Mouse (Mus musculus): Measurements from ENCODE around the gene Eva1a. TPM values are rescaled to one million over a fixed set of nuclear protein-coding genes. Genes with fewer than 3 reads are reported as not detected.

Eva1a gene
- polyA plus RNA-seq, 1 experiment from 2014 or later: 5.2 TPM

DNA sequence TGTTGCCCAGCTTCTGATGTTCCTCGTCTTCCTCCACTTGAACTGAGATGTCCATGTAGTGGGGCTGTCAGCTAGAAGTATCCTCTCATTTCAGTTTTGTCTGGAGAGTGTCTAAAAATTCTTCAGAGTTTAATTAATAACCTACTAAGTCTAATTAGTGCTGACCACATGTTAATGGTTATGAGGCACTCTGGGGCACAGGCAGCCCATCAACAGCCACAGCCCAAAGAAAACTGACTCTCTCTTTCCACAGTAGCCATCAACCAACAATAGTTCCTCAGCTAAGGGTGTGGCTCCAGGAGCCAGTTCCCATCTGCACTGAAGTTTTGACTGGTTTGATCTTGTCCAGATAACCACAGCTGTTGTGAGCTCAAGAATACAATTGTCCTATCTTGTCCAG, 57.6 kb downstream of the Eva1a start:
- no peaks in the 10 kb centered on the region for H3K27me3 ChIP-seq
- no peak overlapping the region for H3K27ac ChIP-seq
- H3K9me3 ChIP-seq (replicated peaks): no peaks in the 10 kb centered on the region
- H3K9ac ChIP-seq: no peak overlapping the region
- no peaks in the 10 kb centered on the region for H3K36me3 ChIP-seq
- 74% methylated on average over 1 of the region's 1 CpGs for WGBS
- H3K4me3 ChIP-seq: no peak overlapping the region
- no peak overlapping the region for H3K4me2 ChIP-seq
- no peaks in the 10 kb centered on the region for H3K4me1 ChIP-seq (replicated peaks)
- ATAC-seq (replicated peaks; ENCODE audit: insufficient number of reproducible peaks, insufficient read depth, low FRiP score, low read depth): no peak

DNA sequence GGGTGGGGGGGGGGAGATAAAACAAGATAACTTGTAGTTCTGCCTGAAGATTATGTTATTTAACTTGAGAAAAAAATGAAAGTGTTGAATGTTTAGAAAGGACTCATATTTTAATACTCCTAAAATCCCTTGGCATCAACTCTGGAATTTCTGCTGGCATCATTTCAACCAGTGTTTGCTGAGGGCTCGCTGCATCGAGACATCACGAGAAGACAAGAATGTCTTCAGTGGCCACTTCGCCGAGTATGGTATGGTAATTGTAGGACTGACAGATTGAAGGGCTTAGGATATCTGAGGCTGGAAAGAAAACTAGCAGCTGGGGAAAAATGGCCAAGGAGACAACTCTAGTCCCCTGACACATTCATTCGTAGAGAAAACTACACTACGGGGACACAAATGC, 69.6 kb downstream of the Eva1a start:
- no peak overlapping the region for H3K27ac ChIP-seq
- no peaks in the 10 kb centered on the region for H3K36me3 ChIP-seq
- WGBS: 46% methylated on average over 7 of the region's 7 CpGs
- no peak for ATAC-seq (replicated peaks; ENCODE audit: insufficient number of reproducible peaks, insufficient read depth, low FRiP score, low read depth)
- H3K27me3 ChIP-seq: no peaks in the 10 kb centered on the region
- peaks cover 4% of the 10 kb centered on the region; the same call in 1 of the 2 replicates for H3K4me1 ChIP-seq (replicated peaks)
- no peaks in the 10 kb centered on the region for H3K9me3 ChIP-seq (replicated peaks)
- no peak overlapping the region for H3K9ac ChIP-seq
- H3K4me3 ChIP-seq: no peak overlapping the region
- H3K4me2 ChIP-seq: no peak overlapping the region

DNA sequence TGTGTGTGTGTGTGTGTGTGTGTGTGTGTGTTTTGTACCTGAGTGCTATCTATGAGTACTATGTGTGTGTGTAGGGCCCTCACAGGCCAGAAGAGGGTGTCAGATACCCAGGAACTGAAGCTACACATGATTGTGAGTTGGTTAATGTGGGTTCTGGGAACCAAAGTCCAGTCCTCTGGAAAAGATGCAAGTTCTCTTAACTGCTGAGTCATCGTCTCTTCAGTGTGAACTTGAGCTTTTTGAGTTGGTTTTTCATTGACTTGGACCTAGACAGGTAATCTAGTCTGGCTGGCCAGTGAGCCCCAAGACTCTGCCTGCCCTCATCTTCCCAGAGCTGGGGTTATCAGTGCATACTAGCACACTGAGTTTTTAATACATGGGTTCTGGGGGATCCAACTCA, 70.3 kb downstream of the Eva1a start:
- 97% methylated on average over 1 of the region's 1 CpGs for WGBS
- ATAC-seq (replicated peaks; ENCODE audit: insufficient number of reproducible peaks, insufficient read depth, low FRiP score, low read depth): no peak
- Histone ChIP-seq H3K4me1 (replicated peaks) (peaks cover 8% of the 10 kb centered on the region; the same call in 1 of the 2 replicates), H3K9ac (no peak overlapping the region), H3K36me3 (no peaks in the 10 kb centered on the region), H3K4me2 (no peak overlapping the region), H3K4me3 (no peak overlapping the region), H3K9me3 (replicated peaks) (no peaks in the 10 kb centered on the region), H3K27ac (no peak overlapping the region), H3K27me3 (no peaks in the 10 kb centered on the region)

DNA sequence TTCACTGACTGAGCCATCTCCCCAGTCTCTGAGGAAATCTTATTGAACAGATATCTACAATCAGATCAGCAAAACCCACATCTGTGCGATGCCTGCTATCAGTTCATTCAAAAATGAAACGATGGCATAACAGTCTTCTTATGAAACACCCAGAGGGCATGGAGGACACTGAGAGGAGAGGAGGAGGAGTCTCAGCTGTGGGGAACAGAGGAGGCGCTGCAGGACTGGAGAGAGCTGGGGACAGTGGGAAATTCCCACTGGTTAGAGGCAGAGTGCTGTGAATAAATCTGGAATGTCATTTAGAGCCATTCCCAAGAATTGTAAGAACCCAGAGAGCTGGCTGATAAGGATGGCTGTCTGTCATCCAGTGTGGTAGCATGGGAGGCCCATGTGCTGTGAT, 70.7 kb downstream of the Eva1a start:
- no peak overlapping the region for H3K27ac ChIP-seq
- no peak overlapping the region for H3K4me2 ChIP-seq
- H3K36me3 ChIP-seq: no peaks in the 10 kb centered on the region
- no peaks in the 10 kb centered on the region for H3K27me3 ChIP-seq
- ATAC-seq (replicated peaks; ENCODE audit: insufficient number of reproducible peaks, insufficient read depth, low FRiP score, low read depth): no peak
- no peak overlapping the region for H3K9ac ChIP-seq
- 43% methylated on average over 3 of the region's 3 CpGs for WGBS
- H3K9me3 ChIP-seq (replicated peaks): no peaks in the 10 kb centered on the region
- H3K4me3 ChIP-seq: no peak overlapping the region
- peaks cover 10% of the 10 kb centered on the region; the same call in 1 of the 2 replicates for H3K4me1 ChIP-seq (replicated peaks)

- Histone ChIP-seq H3K9ac (no peak overlapping the region), H3K36me3 (no peaks in the 10 kb centered on the region), H3K4me3 (no peak overlapping the region), H3K27ac (no peak overlapping the region), H3K4me1 (replicated peaks) (peaks cover 10% of the 10 kb centered on the region; the same call in 1 of the 2 replicates), H3K27me3 (no peaks in the 10 kb centered on the region), H3K9me3 (replicated peaks) (no peaks in the 10 kb centered on the region), H3K4me2 (no peak overlapping the region)
- no peak; the same call in 1 of the 2 replicates for ATAC-seq (replicated peaks; ENCODE audit: insufficient number of reproducible peaks, insufficient read depth, low FRiP score, low read depth)
- 67% methylated on average over 14 of the region's 14 CpGs for WGBS
These were observed 71.6 kb downstream of the Eva1a start for GRCm38 (mm10) chr6:82112127-82113090.

DNA sequence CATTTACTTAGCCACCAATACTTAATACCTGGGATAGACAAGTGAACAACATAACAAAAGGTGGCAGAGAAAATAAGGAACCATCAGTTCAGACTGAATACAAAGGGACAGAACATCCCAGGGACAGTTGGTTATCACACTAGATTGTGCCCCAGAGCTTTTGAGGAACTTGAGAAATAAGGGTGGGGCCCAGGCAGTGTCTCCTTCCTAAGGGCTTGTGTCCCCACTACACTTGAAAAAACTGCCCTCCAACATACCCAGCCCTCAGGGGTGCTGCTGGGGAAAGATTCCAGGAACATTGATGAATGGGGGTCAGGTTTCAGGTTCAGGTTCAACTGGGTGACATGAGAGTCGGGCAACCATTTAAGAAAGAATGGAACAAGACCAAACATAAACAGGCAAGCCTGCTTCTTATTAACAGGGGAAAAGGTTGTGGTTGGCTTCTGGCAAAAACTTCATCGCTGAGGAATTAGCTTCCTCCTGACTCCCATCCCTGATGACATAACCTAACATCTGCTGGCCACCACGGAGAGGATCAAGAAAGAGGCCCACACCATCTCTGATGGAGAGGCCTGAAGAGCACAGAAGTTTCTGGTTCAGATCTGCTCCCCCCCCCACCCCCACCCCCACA, 74.6 kb downstream of the Eva1a start:
- H3K36me3 ChIP-seq: no peaks in the 10 kb centered on the region
- 40% methylated on average over 3 of the region's 3 CpGs for WGBS
- ATAC-seq (replicated peaks; ENCODE audit: insufficient number of reproducible peaks, insufficient read depth, low FRiP score, low read depth): no peak

DNA sequence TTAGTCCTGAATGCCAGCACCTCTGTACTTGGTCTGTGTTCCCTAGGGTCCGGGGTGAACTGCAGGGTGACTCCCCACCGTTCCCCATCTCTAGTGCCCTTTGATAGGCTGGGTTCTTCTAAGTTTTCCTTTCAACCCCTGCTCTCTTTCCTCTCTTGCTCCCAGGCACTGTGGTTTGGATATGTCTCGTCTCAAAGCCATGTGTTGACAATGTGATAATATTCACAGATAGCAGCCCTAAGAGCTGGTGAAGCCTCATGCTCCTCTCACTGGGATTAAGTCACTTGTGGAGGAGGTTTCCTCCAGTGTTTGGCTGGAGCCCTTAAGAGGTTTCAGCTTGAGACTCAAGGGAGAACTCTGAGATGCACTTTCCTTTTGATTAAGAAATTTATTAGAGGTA, 75.3 kb downstream of the Eva1a start:
- no peak overlapping the region for H3K4me3 ChIP-seq
- peaks cover 10% of the 10 kb centered on the region; the same call in 1 of the 2 replicates for H3K4me1 ChIP-seq (replicated peaks)
- no peaks in the 10 kb centered on the region for H3K9me3 ChIP-seq (replicated peaks)
- WGBS: 17% methylated on average over 3 of the region's 3 CpGs
- ATAC-seq (replicated peaks; ENCODE audit: insufficient number of reproducible peaks, insufficient read depth, low FRiP score, low read depth): no peak
- H3K9ac ChIP-seq: no peak overlapping the region
- H3K4me2 ChIP-seq: no peak overlapping the region
- H3K36me3 ChIP-seq: no peaks in the 10 kb centered on the region
- H3K27ac ChIP-seq: no peak overlapping the region
- H3K27me3 ChIP-seq: peaks cover 6% of the 10 kb centered on the region; the same call in 1 of the 2 replicates

More for the DNA sequence above, 74.6 kb downstream of the Eva1a start:
- peaks cover 3% of the 10 kb centered on the region; the same call in 1 of the 2 replicates for H3K27me3 ChIP-seq
- peaks cover 10% of the 10 kb centered on the region; the same call in 1 of the 2 replicates for H3K4me1 ChIP-seq (replicated peaks)
- H3K4me3 ChIP-seq: no peak overlapping the region
- no peaks in the 10 kb centered on the region for H3K9me3 ChIP-seq (replicated peaks)
- no peak overlapping the region for H3K4me2 ChIP-seq
- no peak overlapping the region for H3K9ac ChIP-seq
- no peak overlapping the region for H3K27ac ChIP-seq

DNA sequence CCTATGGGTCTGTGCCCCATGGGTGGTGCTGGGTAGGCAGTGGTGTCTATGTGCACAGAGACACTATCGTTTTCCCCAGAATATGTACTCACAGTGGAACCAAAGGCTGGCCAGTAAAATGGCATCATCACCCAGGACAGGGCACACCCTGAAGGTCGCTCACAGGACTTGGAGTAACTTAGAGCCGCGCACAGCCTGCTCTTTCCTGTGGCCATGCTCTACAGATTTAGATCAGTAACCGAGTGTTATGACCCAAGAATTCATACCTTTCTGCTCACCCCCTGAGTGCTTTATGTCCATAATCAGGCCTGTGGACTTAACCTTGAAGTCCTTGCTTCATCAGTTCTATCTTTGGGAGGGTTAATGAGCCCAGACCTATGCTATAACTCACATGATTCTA, 77.0 kb downstream of the Eva1a start:
- no peak for ATAC-seq (replicated peaks; ENCODE audit: insufficient number of reproducible peaks, insufficient read depth, low FRiP score, low read depth)
- Histone ChIP-seq H3K9ac (no peak overlapping the region), H3K4me1 (replicated peaks) (peaks cover 6% of the 10 kb centered on the region; the same call in 1 of the 2 replicates), H3K4me2 (no peak overlapping the region), H3K9me3 (replicated peaks) (no peaks in the 10 kb centered on the region), H3K27me3 (peaks cover 11% of the 10 kb centered on the region), H3K36me3 (no peaks in the 10 kb centered on the region), H3K4me3 (no peak overlapping the region), H3K27ac (no peak overlapping the region)
- WGBS: 81% methylated on average over 5 of the region's 5 CpGs

DNA sequence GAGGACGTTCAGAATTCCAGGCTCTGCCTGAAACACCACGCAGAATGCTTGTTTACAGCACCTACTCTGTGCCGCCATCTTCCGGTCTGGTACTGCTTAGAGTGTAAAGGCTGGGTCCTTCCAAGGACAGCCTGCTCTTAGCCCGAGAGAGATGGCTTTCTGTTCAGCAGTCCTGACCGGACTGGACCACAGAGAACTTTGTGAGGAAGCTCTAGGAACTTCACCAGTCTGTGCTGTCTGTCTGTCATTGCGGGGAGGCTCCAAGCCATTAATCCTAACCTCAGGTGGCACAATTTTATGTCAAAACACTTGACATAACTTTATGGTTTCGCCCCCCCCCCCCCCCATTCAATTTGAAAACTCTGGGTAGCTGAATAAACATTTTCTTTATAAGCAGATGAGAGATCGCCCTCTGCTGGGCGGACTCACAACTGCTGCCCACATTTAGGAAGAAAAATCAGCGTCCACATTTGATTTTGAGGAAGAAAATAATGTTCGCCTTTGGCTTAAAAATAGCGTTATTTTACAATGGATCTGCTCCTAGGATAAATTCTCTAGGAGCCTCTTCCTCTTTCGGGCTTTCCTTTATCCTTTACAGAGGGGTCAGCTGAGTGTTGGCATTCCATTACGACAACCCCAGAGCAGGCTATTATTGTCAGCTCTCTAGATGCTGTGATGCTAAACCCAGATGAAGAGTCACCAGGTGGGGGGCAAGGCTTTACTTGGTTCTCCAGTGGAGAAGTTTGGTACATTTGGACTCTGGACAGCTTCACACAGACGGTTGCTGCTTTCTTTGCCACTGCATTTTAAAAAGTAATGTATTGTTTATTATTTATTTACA, 78.7 kb downstream of the Eva1a start:
- H3K4me1 ChIP-seq (replicated peaks): peaks cover 6% of the 10 kb centered on the region; the same call in 1 of the 2 replicates
- 21% methylated on average over 16 of the region's 16 CpGs for WGBS
- H3K27me3 ChIP-seq: peaks cover 11% of the 10 kb centered on the region
- peak overlapping the region; percentile 50 for H3K4me2 ChIP-seq
- 0 out of 2 replicates have a peak, but pooled peaks have one; percentile 37 for ATAC-seq (replicated peaks; ENCODE audit: insufficient number of reproducible peaks, insufficient read depth, low FRiP score, low read depth)
- no peak overlapping the region for H3K27ac ChIP-seq
- H3K4me3 ChIP-seq: peak overlapping the region; percentile 34
- no peaks in the 10 kb centered on the region for H3K9me3 ChIP-seq (replicated peaks)
- no peak overlapping the region for H3K9ac ChIP-seq
- H3K36me3 ChIP-seq: no peaks in the 10 kb centered on the region

DNA sequence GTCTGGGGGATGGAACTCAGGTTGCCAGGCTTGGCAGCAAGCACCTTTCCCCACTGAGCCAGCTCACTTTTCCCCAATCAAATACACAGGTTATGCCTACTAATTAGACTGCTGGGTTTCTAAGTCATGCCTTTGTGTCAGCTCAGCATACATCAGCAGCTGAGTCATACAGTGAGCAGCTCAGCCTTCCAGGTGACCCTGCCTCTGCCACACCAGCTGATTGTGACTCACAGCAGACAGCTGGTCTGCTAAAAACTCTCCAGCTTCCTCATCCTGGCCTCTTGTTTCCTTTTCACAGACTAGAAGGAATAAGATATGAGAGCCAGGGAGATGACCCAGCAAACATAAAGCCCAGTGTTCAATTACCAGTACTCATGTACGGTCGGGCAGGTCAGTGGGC, 84.3 kb downstream of the Eva1a start:
- H3K9me3 ChIP-seq (replicated peaks): no peaks in the 10 kb centered on the region

DNA sequence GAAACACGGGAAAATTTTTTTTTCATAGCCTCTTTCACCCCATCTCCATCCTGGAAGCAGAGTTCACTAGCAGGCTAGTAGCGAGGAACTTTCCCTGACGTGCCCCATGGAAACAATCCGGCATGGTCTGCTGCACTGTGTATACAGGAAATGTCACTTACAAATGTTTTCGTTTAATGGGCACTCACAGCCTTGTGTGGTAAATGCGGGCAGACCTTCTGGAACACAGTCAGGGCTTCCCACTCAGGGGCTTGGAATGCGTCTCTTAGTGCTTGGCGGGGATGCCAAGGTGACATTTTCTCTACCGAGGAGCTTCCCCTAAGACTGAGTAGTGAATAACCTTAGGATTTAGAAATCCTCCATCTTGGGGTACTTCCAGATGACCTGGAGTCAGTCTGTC, 87.0 kb downstream of the Eva1a start:
- WGBS: 54% methylated on average over 9 of the region's 9 CpGs
- no peak overlapping the region for H3K27ac ChIP-seq
- peaks cover 2% of the 10 kb centered on the region; the same call in 1 of the 2 replicates for H3K4me1 ChIP-seq (replicated peaks)
- no peak for ATAC-seq (replicated peaks; ENCODE audit: insufficient number of reproducible peaks, insufficient read depth, low FRiP score, low read depth)
- no peak overlapping the region for H3K4me2 ChIP-seq
- no peak overlapping the region for H3K9ac ChIP-seq
- no peaks in the 10 kb centered on the region for H3K27me3 ChIP-seq
- no peaks in the 10 kb centered on the region for H3K9me3 ChIP-seq (replicated peaks)
- H3K36me3 ChIP-seq: no peaks in the 10 kb centered on the region
- no peak overlapping the region for H3K4me3 ChIP-seq

More for the DNA sequence above, 84.3 kb downstream of the Eva1a start:
- H3K4me3 ChIP-seq: no peak overlapping the region
- H3K36me3 ChIP-seq: no peaks in the 10 kb centered on the region
- 63% methylated on average over 2 of the region's 2 CpGs for WGBS
- H3K4me1 ChIP-seq (replicated peaks): no peaks in the 10 kb centered on the region
- peaks cover 8% of the 10 kb centered on the region; the same call in 1 of the 2 replicates for H3K27me3 ChIP-seq
- no peak overlapping the region for H3K27ac ChIP-seq
- no peak overlapping the region for H3K4me2 ChIP-seq
- no peak overlapping the region for H3K9ac ChIP-seq
- no peak for ATAC-seq (replicated peaks; ENCODE audit: insufficient number of reproducible peaks, insufficient read depth, low FRiP score, low read depth)
